ENCODE assay signal across 10 mouse cellular contexts in genomic region chr6:58609919-58610759, GRCm38 (mm10). TPM values are rescaled to one million over a fixed set of nuclear protein-coding genes. Genes with fewer than 3 reads are reported as not detected.
DNase-seq lines count a peak whose midpoint lies in the region; ATAC-seq and TF ChIP-seq lines count a peak whose summit lies in the region.
"Had no signal": no experiment of that assay in that cellular context is flagged by ENCODE, and none has a peak within 500 bp of the region (broad histone marks: within the 10 kb centered on the region; RNA-seq: fewer than 3 reads in every experiment).

No protein-coding gene starts in this region.

- H3K9ac ChIP-seq in forebrain, embryonic 14.5 days (ENCODE audit: low read length): no peak overlapping the region
- no peak overlapping the region for H3K9ac ChIP-seq in lung, postnatal 0 days (replicated peaks; ENCODE audit: low read depth)

- H3K36me3 ChIP-seq in forebrain, embryonic 14.5 days (ENCODE audit: control insufficient read depth, insufficient read depth, low read length): no peaks in the 10 kb centered on the region
- H3K36me3 ChIP-seq in forebrain, embryonic 10.5 days (replicated peaks): no peaks in the 10 kb centered on the region
- no peaks in the 10 kb centered on the region for H3K36me3 ChIP-seq in lung, postnatal 0 days (ENCODE audit: insufficient read depth, low read length)

- no peaks in the 10 kb centered on the region for H3K4me1 ChIP-seq in forebrain, embryonic 14.5 days (ENCODE audit: control insufficient read depth, insufficient read depth, low read length)
- no peaks in the 10 kb centered on the region for H3K4me1 ChIP-seq in forebrain, embryonic 10.5 days
- H3K4me1 ChIP-seq in lung, postnatal 0 days (ENCODE audit: insufficient read depth, low read depth, low read length): no peaks in the 10 kb centered on the region

- no peak overlapping the region for H3K27ac ChIP-seq in forebrain, embryonic 14.5 days (ENCODE audit: low read depth, low read length)
- H3K27ac ChIP-seq in forebrain, embryonic 10.5 days: no peak overlapping the region
- no peak overlapping the region for H3K27ac ChIP-seq in lung, postnatal 0 days (ENCODE audit: low read length)
- H3K27ac ChIP-seq: gastrocnemius, adult 2 months had no signal

- TF ChIP-seq CTCF in lung, postnatal 0 days (IDR thresholded peaks at IDR 0.05): no peak

- peaks cover 4% of the 10 kb centered on the region; the same call in 1 of the 2 replicates for H3K9me3 ChIP-seq in forebrain, embryonic 14.5 days (replicated peaks; ENCODE audit: control insufficient read depth, low read length)
- peaks cover 16% of the 10 kb centered on the region; the same call in 1 of the 2 replicates for H3K9me3 ChIP-seq in forebrain, embryonic 10.5 days
- H3K9me3 ChIP-seq in lung, postnatal 0 days (ENCODE audit: low read length): peaks cover 9% of the 10 kb centered on the region; the same call in 1 of the 2 replicates

- no peak for DNase-seq in forebrain, embryonic 14.5 days (ENCODE audit: low spot score)
- DNase-seq in forebrain, embryonic 10.5 days (ENCODE audit: extremely low spot score, low spot score): no peak
- no peak for DNase-seq in lung, postnatal 0 days (ENCODE audit: low spot score)
- no peak for DNase-seq in lung, postnatal 25 days (ENCODE audit: low spot score)
- peak; percentile 41 for DNase-seq in liver
- no peak for DNase-seq in urinary bladder, adult 18-20 months (ENCODE audit: low spot score in 2 of 2)
- DNase-seq in heart, adult 18-20 months: no peak
- DNase-seq: thymus, postnatal 36 days had no signal

- H3K27me3 ChIP-seq in forebrain, embryonic 14.5 days (replicated peaks; ENCODE audit: control insufficient read depth, insufficient read depth, low read length): no peaks in the 10 kb centered on the region
- H3K27me3 ChIP-seq in forebrain, embryonic 10.5 days (ENCODE audit: poor library complexity, severe bottlenecking): no peaks in the 10 kb centered on the region
- no peaks in the 10 kb centered on the region for H3K27me3 ChIP-seq in lung, postnatal 0 days (replicated peaks; ENCODE audit: insufficient read depth, low read length)

- 80% methylated on average over 6 of the region's 6 CpGs for WGBS in forebrain, embryonic 14.5 days
- 83% methylated on average over 6 of the region's 6 CpGs for WGBS in forebrain, embryonic 10.5 days
- 64% methylated on average over 6 of the region's 6 CpGs for WGBS in lung, postnatal 0 days

- no peak overlapping the region for H3K4me3 ChIP-seq in forebrain, embryonic 14.5 days (ENCODE audit: low read depth, low read length)
- no peak overlapping the region for H3K4me3 ChIP-seq in forebrain, embryonic 10.5 days
- H3K4me3 ChIP-seq in lung, postnatal 0 days (ENCODE audit: low read depth, low read length): no peak overlapping the region
- H3K4me3 ChIP-seq: gastrocnemius, adult 2 months had no signal

- H3K4me2 ChIP-seq in forebrain, embryonic 14.5 days (ENCODE audit: low read length): no peak overlapping the region
- H3K4me2 ChIP-seq in lung, postnatal 0 days (replicated peaks; ENCODE audit: low read depth, low read length): no peak overlapping the region

- ATAC-seq in forebrain, embryonic 14.5 days: 0 out of 2 replicates have a peak, but pooled peaks have one; percentile 20
- peak; percentile 46; the same call in 1 of the 2 replicates for ATAC-seq in lung, postnatal 0 days
- peak; percentile 11; the same call in 1 of the 2 replicates for ATAC-seq in neutrophil, adult 5-6 weeks (ENCODE audit: extremely low read depth, insufficient number of reproducible peaks, low FRiP score, poor library complexity, severe bottlenecking)

- no peak for TF ChIP-seq EP300 in lung, postnatal 0 days (IDR thresholded peaks at IDR 0.05)

RNA-seq across cellular contexts. Expression of gene Abcg2, which starts 25.8 kb away (rescaled TPM):
- polyA plus RNA-seq in forebrain, embryonic 14.5 days (2014; fragmentation: Nextera tagmentation; extraction: Ambion mirVana): 35.6 and 38.7 TPM in 2 replicates
- 51.1 and 53.7 TPM in 2 replicates for polyA plus RNA-seq in forebrain, embryonic 10.5 days (2016; fragmentation: Nextera tagmentation; extraction: Ambion mirVana)
- polyA plus RNA-seq in lung, postnatal 0 days (2015; fragmentation: Nextera tagmentation; extraction: Ambion mirVana): 38.4 and 43.5 TPM in 2 replicates
- total RNA-seq in neutrophil, adult 5-6 weeks (2017): 2.1 and 3.1 TPM in 2 replicates
- total RNA-seq in heart, adult 18-20 months (2021): 10 to 100 TPM; 24.4 to 32.2 TPM
